Mouse (Mus musculus) midbrain, embryonic 12.5 days (tissue): ENCODE results near the gene Tpsg1. TPM values are rescaled to one million over a fixed set of nuclear protein-coding genes. Genes with fewer than 3 reads are reported as not detected.

Source experiments
- ATAC-seq: fragments of 200-750 bp; cut with Nextera tagmentation; 2 replicates; pipeline ENCODE4 v1.8.0; 2017; ENCODE audit warnings: low read depth, moderate TSS enrichment, moderate library complexity; ENCODE audit not compliant: low FRiP score
- H3K27ac ChIP-seq: fragments of 300-500 bp; sonication (generic); replicated peaks from 2 replicates; pipeline ENCODE4 v1.5.1; 2016; ENCODE audit warnings: mild to moderate bottlenecking
- H3K27me3 ChIP-seq: fragments of 300-500 bp; sonication (generic); 2 replicates; pipeline ENCODE4 v1.6.1; 2016; ENCODE audit warnings: mild to moderate bottlenecking
- H3K36me3 ChIP-seq: fragments of 300-500 bp; sonication (generic); 2 replicates; pipeline ENCODE4 v1.6.1; 2016
- H3K4me1 ChIP-seq: fragments of 300-500 bp; sonication (generic); 2 replicates; pipeline ENCODE4 v1.6.1; 2016
- H3K4me2 ChIP-seq: fragments of 300-500 bp; sonication (generic); replicated peaks from 2 replicates; pipeline ENCODE4 v1.6.1; 2016; ENCODE audit warnings: mild to moderate bottlenecking, moderate library complexity
- H3K4me3 ChIP-seq: fragments of 300-500 bp; sonication (generic); 2 replicates; pipeline ENCODE4 v1.5.1; 2016; ENCODE audit warnings: mild to moderate bottlenecking
- H3K9ac ChIP-seq: fragments of 300-500 bp; sonication (generic); replicated peaks from 2 replicates; pipeline ENCODE4 v1.6.1; 2016; ENCODE audit warnings: mild to moderate bottlenecking, moderate library complexity
- H3K9me3 ChIP-seq: fragments of 300-500 bp; sonication (generic); 2 replicates; pipeline ENCODE4 v1.6.1; 2016; ENCODE audit warnings: mild to moderate bottlenecking
- WGBS: fragments of 180-500 bp; shearing (Covaris S2); methylation state at CpG from one replicate; pipeline ENCODE4 v1.1.7; 2016; 5-methylcytosine and 5-hydroxymethylcytosine counted together
- polyA plus RNA-seq: library from polyadenylated mRNA; unstranded; fragments of >200 nt; fragmentation: Nextera tagmentation; extraction: Ambion mirVana; gene quantifications from 2 replicates; pipeline ENCODE4 v1.2.1, GENCODE M21; 2016

The Tpsg1 gene
- polyA plus RNA-seq, 1 experiment from 2014 or later, result 0.22 TPM

DNA sequence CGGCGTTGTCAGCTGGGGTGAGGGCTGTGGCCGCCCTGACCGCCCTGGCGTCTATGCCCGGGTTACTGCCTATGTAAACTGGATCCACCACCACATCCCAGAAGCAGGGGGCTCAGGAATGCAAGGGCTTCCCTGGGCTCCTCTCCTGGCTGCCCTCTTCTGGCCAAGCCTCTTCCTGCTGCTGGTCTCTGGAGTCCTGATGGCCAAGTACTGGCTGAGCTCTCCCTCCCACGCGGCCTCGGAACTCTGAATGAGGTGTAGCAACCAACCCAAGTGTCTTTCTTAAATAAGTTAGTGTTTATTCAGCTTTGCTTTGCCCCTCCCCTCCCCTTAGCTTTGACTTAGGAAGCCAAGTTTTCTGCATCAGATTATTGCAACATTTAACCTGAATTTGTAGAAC lies 4.9 kb downstream of the Tpsg1 start:
- H3K9me3 ChIP-seq, result no peaks in the 10 kb centered on the region
- 48% methylated on average over 9 of the region's 9 CpGs for WGBS
- no peak overlapping the region for H3K4me2 ChIP-seq
- H3K27me3 ChIP-seq, result peaks cover 11% of the 10 kb centered on the region
- no peak overlapping the region for H3K27ac ChIP-seq
- H3K9ac ChIP-seq, result no peak overlapping the region
- H3K4me1 ChIP-seq, result no peaks in the 10 kb centered on the region
- no peak for ATAC-seq
- H3K4me3 ChIP-seq, result no peak overlapping the region
- peaks cover 23% of the 10 kb centered on the region; the same call in 1 of the 2 replicates for H3K36me3 ChIP-seq

- Histone ChIP-seq H3K27ac (no peak overlapping the region), H3K4me2 (no peak overlapping the region), H3K4me3 (no peak overlapping the region), H3K9me3 (no peaks in the 10 kb centered on the region), H3K27me3 (peaks cover 13% of the 10 kb centered on the region), H3K9ac (no peak overlapping the region), H3K36me3 (peaks cover 13% of the 10 kb centered on the region), H3K4me1 (peaks cover 11% of the 10 kb centered on the region)
- 90% methylated on average over 4 of the region's 4 CpGs for WGBS
- no peak for ATAC-seq
Measured at GRCm38 (mm10) chr17:25394526-25394925, 25.5 kb downstream of the Tpsg1 start.

DNA sequence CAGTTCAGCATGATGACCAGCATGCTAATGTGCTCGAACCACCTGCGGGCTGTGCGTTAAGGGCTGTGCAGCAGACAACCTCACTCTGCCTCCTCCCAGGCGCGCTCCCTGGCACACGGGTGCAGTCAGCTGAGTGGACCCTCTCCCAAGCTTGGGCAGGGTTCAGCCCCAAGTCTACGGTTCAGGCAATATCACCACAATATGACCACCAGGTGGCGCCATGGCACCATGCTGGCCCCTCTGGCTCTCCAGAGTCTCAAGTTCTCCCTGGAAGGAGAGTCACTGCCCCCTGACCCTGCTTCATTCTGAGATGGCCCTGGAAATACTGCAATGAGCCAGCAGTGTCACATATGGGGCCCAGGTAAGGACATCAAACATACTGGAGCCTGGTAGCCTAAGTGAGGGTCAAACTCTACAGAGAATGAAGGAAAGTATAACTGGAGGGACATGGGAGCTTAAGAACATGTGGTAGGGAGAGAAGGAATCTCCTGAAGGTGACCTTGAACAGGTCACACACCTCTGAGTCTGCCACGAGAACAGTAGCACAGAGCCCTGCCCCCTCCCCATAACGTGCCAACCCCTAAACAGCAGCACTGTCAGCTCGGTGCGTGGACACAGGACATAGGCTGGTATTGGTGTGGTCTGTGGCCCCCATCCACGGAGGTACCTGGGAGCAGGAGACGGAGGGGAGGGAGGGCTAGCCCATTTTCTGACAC lies 28.9 kb downstream of the Tpsg1 start:
- ATAC-seq, result peak; percentile 61
- Histone ChIP-seq H3K27ac (no peak overlapping the region), H3K4me3 (no peak overlapping the region), H3K36me3 (0 out of 2 replicates have a peak, but pooled peaks cover 5% of the 10 kb centered on the region), H3K9me3 (no peaks in the 10 kb centered on the region), H3K4me2 (no peak overlapping the region), H3K9ac (no peak overlapping the region), H3K4me1 (peaks cover 24% of the 10 kb centered on the region), H3K27me3 (peaks cover 46% of the 10 kb centered on the region)
- WGBS, result 40% methylated on average over 14 of the region's 14 CpGs

DNA sequence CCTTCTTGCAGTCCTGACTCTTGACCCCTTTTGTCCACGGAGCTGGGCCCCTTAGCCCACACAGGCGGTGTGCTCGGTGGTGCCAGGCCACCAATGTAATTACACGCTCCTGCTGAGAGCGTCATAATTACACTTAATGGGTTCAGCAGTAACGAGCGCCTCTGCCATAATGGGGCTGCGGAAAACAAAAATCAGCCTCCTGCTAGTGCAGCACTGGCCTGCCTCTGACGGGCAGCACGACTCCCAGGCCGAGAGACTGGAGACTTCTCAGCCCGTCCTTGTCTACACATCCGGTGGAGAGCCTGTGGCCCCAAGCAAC lies 29.4 kb downstream of the Tpsg1 start:
- H3K4me3 ChIP-seq, result no peak overlapping the region
- no peak for ATAC-seq
- 0 out of 2 replicates have a peak, but pooled peaks cover 3% of the 10 kb centered on the region for H3K36me3 ChIP-seq
- no peaks in the 10 kb centered on the region for H3K9me3 ChIP-seq
- 48% methylated on average over 13 of the region's 13 CpGs for WGBS
- H3K4me2 ChIP-seq, result no peak overlapping the region
- peaks cover 51% of the 10 kb centered on the region for H3K27me3 ChIP-seq
- peaks cover 24% of the 10 kb centered on the region for H3K4me1 ChIP-seq
- H3K27ac ChIP-seq, result peak overlapping the region; percentile 35; the same call in 1 of the 2 replicates
- 0 out of 2 replicates have a peak overlapping the region, but pooled peaks have one; percentile 11 for H3K9ac ChIP-seq

DNA sequence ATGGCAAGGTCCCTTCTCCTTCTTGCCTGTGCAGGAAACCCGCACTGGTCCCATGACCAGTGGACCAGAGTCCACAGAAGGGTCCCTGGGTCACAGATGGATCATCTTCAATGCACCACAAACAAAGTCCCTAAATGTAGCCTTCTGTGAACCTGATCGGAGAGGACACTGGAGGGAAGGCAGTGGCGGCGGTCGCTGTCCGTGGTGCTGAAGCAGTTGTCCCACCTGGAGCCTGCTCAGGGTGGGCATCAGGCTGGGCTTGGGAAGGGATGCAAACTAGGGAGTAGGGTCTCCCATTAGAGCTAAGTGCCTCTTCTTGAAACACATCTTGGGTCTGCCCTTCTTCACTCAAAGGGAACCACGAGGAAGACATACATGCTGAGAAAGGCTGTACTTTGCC lies 31.4 kb downstream of the Tpsg1 start:
- Histone ChIP-seq H3K4me1 (peaks cover 41% of the 10 kb centered on the region), H3K9me3 (no peaks in the 10 kb centered on the region), H3K36me3 (no peaks in the 10 kb centered on the region), H3K27me3 (peaks cover 67% of the 10 kb centered on the region), H3K27ac (no peak overlapping the region), H3K9ac (no peak overlapping the region), H3K4me2 (no peak overlapping the region), H3K4me3 (no peak overlapping the region)
- 7% methylated on average over 7 of the region's 7 CpGs for WGBS
- ATAC-seq, result no peak

DNA sequence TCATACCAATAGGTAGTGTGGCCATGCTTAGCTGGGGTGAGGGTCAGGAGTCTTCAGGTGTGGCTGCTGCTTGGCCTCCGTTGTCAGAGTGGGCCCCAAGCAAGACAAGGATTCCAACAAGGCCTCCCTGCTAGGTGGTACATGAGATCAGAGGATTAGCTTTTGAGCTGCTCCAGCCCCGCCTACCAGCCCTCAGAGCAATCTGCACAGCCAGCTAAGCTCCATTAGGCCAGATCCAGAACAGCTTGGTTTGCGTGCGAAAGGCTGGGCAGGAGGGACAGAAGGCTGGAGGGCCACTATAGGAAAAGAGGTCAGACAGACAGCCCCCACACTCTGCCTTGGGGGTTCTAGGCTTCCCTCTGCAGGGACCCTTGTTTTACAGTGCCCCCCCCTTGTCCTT lies 32.4 kb downstream of the Tpsg1 start:
- peaks cover 51% of the 10 kb centered on the region for H3K4me1 ChIP-seq
- H3K9me3 ChIP-seq, result no peaks in the 10 kb centered on the region
- 13% methylated on average over 4 of the region's 4 CpGs for WGBS
- H3K36me3 ChIP-seq, result no peaks in the 10 kb centered on the region
- H3K9ac ChIP-seq, result no peak overlapping the region
- H3K27me3 ChIP-seq, result peaks cover 67% of the 10 kb centered on the region
- no peak overlapping the region for H3K4me3 ChIP-seq
- H3K27ac ChIP-seq, result 0 out of 2 replicates have a peak overlapping the region, but pooled peaks have one; percentile 42
- no peak for ATAC-seq
- H3K4me2 ChIP-seq, result no peak overlapping the region

- Histone ChIP-seq H3K9me3 (no peaks in the 10 kb centered on the region), H3K27ac (no peak overlapping the region), H3K4me1 (peaks cover 58% of the 10 kb centered on the region), H3K27me3 (peaks cover 67% of the 10 kb centered on the region), H3K9ac (no peak overlapping the region), H3K4me2 (no peak overlapping the region), H3K4me3 (no peak overlapping the region), H3K36me3 (no peaks in the 10 kb centered on the region)
- ATAC-seq, result no peak
- WGBS, result 84% methylated on average over 13 of the region's 13 CpGs
Measured at GRCm38 (mm10) chr17:25402224-25402623, 33.2 kb downstream of the Tpsg1 start.

- Histone ChIP-seq H3K27ac (peak overlapping the region; percentile 79), H3K9me3 (no peaks in the 10 kb centered on the region), H3K27me3 (peaks cover 59% of the 10 kb centered on the region), H3K9ac (no peak overlapping the region), H3K4me3 (no peak overlapping the region), H3K4me2 (no peak overlapping the region; the same call in 1 of the 2 replicates), H3K36me3 (no peaks in the 10 kb centered on the region), H3K4me1 (peaks cover 55% of the 10 kb centered on the region)
- ATAC-seq, result no peak
- 26% methylated on average over 3 of the region's 3 CpGs for WGBS
Measured at GRCm38 (mm10) chr17:25404190-25404589, 35.1 kb downstream of the Tpsg1 start.

- Histone ChIP-seq H3K4me2 (no peak overlapping the region; the same call in 1 of the 2 replicates), H3K27me3 (peaks cover 49% of the 10 kb centered on the region), H3K9ac (no peak overlapping the region), H3K4me1 (peaks cover 65% of the 10 kb centered on the region), H3K36me3 (no peaks in the 10 kb centered on the region), H3K27ac (peak overlapping the region; percentile 79), H3K4me3 (no peak overlapping the region), H3K9me3 (no peaks in the 10 kb centered on the region)
- WGBS, result 9% methylated on average over 10 of the region's 10 CpGs
- peak; percentile 55 for ATAC-seq
Measured at GRCm38 (mm10) chr17:25405224-25405895, 36.3 kb downstream of the Tpsg1 start.

- ATAC-seq, result 0 out of 2 replicates have a peak, but pooled peaks have one; percentile 16
- Histone ChIP-seq H3K27ac (peak overlapping the region; percentile 79), H3K4me2 (no peak overlapping the region), H3K4me1 (peaks cover 71% of the 10 kb centered on the region), H3K36me3 (no peaks in the 10 kb centered on the region), H3K27me3 (peaks cover 42% of the 10 kb centered on the region), H3K9me3 (no peaks in the 10 kb centered on the region), H3K4me3 (no peak overlapping the region), H3K9ac (no peak overlapping the region)
- WGBS, result 9% methylated on average over 6 of the region's 6 CpGs
Measured at GRCm38 (mm10) chr17:25406011-25406441, 37.0 kb downstream of the Tpsg1 start.

GRCm38 (mm10) chr17:25407352-25407751 lies 38.3 kb downstream of the Tpsg1 start:
- Histone ChIP-seq H3K9me3 (no peaks in the 10 kb centered on the region), H3K27ac (0 out of 2 replicates have a peak overlapping the region, but pooled peaks have one; percentile 31), H3K4me3 (no peak overlapping the region), H3K4me2 (no peak overlapping the region), H3K27me3 (peaks cover 30% of the 10 kb centered on the region), H3K36me3 (no peaks in the 10 kb centered on the region), H3K9ac (peak overlapping the region; percentile 24; the same call in 1 of the 2 replicates), H3K4me1 (peaks cover 65% of the 10 kb centered on the region)
- no peak for ATAC-seq
- WGBS, result 57% methylated on average over 4 of the region's 4 CpGs

DNA sequence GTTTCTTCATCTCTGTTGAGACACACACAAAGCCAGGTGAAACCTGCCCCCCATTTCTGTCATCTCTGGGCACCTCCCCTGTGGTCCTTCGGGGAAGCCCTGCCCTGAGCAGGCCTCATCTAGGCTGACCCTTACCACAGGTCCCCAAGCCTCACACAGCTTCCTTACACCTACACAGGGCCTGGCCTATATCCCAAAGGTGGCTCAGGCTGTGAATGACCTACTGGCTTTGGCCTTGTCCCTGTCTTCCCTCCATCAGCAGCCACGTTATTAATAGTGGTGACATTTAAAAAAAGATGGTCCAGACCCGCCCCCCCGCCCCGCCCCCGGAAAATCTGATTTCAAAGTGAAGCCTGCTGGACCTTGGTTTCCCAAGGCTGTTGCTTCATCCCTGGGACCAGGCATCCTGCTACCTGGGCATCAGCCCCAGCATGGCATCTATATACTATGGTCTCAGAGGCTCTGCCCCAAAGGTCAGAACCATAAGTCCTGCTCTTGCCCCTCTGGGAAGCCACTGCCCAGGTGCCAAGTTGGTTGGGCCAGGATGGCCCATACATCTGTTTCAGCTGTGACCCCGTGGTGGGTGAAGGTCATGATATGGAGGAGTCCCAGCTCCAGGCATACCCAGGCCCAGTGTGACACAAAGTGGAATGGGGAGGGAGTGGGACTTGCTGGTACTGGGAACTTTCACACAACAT lies 39.4 kb downstream of the Tpsg1 start:
- 89% methylated on average over 7 of the region's 7 CpGs for WGBS
- H3K27ac ChIP-seq, result no peak overlapping the region
- peaks cover 65% of the 10 kb centered on the region for H3K4me1 ChIP-seq
- peaks cover 20% of the 10 kb centered on the region for H3K27me3 ChIP-seq
- no peaks in the 10 kb centered on the region for H3K9me3 ChIP-seq
- H3K4me3 ChIP-seq, result no peak overlapping the region
- ATAC-seq, result no peak
- no peak overlapping the region for H3K9ac ChIP-seq
- no peaks in the 10 kb centered on the region for H3K36me3 ChIP-seq
- H3K4me2 ChIP-seq, result no peak overlapping the region
